Mouse (Mus musculus): ENCODE data around the gene Rad9a. TPM values are rescaled to one million over a fixed set of nuclear protein-coding genes. Genes with fewer than 3 reads are reported as not detected.
A peak's percentile ranks its signal among the peaks of the same experiment; 100 is the strongest.

Rad9a gene
- total RNA-seq, 2 experiments from 2014 or later, result 15.7 to 23.2 TPM

DNA sequence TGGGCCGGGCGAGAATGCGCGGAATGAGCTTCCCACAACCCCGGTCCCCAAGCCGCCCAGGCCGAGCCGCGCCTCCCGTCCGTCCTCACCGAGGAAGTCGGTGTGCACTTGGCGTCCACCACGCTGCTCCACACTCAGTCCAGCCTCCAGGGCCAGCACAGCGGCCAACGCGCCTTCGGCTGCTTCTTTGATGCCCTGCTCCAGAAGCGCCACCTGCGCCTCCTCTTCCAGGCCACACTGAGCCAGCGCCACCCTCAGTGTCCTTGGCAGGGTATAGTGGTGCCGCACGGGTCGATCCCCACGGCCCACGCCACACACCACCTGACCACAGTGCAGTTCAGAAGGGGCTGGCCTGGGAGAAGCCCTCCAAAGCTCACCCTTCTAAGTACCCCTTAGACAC is 31.7 kb downstream of the Rad9a start:
- ATAC-seq (replicated peaks; ENCODE audit: low FRiP score, poor library complexity, severe bottlenecking), result no peak; the same call in 1 of the 2 replicates

- ATAC-seq (replicated peaks; ENCODE audit: low FRiP score, poor library complexity, severe bottlenecking), result peak; percentile 94
Observed at GRCm38 (mm10) chr19:4169378-4169784, 32.1 kb downstream of the Rad9a start.

DNA sequence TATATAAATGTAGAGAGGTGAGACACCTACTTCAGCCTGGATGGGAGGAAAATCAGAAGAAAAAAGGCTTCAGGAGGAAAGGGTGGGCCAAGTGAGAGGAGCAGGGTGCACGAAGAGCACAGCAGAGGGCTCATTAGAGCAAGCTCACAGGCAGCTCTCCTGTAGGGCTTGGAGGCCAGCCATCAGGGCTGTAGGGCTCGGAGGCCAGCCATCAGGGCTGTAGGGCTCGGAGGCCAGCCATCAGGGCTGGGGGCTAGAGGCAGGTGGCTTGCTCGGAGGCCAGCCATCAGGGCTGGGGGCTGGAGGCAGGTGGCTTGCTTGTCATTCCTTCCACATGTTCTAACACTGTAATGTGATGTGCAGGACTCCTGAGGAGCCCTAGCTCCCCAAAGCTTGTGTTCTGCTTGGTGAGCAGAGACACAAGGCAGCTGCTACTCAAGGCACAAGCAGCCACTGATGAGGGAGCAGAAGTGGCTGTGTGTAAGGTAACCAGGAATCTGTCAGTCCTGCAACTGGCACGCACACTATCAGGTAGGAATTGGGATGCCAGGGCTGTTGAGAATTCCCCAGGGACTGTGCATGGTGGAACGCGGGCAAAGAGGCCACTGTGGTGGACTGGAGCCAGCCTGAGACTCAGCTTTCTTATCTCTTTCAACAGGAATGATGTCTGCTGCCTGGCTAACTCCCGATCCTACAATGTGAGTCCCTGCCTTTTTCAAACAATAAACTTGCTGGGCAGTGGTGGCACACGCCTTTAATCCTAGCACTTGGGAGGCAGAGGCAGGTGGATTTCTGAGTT is 34.6 kb downstream of the Rad9a start:
- no peak for ATAC-seq (replicated peaks; ENCODE audit: low FRiP score, poor library complexity, severe bottlenecking)

DNA sequence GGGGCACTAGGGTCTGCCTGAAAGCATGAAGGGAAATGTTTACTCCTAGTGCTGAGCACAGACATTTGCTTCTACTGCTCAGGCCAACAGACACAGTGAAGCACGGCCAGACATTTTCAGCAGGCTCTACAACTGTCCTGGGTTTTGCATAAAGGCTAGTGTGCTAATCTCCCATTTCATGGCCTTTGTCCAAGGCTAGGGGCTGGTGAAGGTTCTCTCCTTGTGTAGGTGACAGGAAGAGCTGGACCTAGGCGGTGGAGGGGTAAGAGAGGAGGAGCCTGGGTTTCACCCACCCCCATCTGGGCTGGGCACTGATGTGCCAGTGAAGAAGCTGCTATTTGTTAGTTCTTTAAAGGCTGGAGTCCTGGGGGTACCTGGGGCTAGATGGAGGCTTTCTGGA is 36.7 kb downstream of the Rad9a start:
- no peak for ATAC-seq (replicated peaks; ENCODE audit: low FRiP score, poor library complexity, severe bottlenecking)

GRCm38 (mm10) chr19:4164100-4164499 is 37.4 kb downstream of the Rad9a start:
- ATAC-seq (replicated peaks; ENCODE audit: low FRiP score, poor library complexity, severe bottlenecking), result no peak

- no peak for ATAC-seq (replicated peaks; ENCODE audit: low FRiP score, poor library complexity, severe bottlenecking)
Observed at GRCm38 (mm10) chr19:4163543-4163887, 37.9 kb downstream of the Rad9a start.

DNA sequence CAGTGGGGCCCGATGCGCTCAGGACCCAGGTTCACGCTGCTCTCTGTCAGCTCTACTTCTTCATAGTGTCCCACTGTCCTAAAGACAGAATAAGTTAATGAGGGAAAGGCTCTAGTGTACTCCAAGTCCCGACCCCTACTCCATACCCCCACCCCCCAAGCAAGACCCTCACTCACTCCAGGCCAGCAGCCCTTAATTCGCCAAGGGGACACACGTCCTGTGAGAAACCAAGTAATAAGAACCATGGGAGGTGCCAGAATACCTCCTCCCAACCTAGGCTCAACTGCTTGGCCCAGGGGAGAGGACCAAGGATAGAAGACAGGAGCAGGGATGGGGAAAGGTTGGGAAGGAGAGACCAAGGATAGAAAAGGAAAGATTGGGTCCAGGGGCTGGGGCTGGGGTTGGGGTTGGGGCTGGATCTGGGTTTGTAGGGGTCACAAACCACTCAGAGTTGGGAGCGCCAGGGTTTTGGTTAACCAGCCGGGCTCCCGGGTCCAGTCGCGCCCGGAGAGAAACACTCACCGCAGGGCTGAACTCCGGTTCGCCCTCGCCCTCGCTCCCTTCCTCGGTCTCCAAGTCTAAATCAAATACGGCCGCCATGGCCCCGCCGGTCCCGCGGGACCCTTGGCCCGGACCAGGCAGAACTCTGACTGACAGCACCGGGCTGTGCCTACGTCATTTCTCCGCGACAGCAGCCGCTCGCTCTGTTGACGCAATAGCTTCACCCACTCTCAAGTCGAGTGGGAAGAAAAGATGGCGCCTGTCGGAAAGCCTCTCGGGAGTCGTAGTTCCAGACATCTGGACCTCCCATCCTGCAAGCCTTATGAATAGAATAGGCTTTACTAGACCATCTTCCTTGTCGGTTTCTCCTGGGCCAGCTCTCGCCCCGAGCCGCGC is 38.6 kb downstream of the Rad9a start, which contains the start of gene Rps6kb2:
TSS of gene Rps6kb2 (minus strand) at position 709 of the 897 bp plus-strand sequence.
- peak; percentile 85 for ATAC-seq (replicated peaks; ENCODE audit: low FRiP score, poor library complexity, severe bottlenecking)

GRCm38 (mm10) chr19:4159049-4159448 is 42.4 kb downstream of the Rad9a start:
- no peak for ATAC-seq (replicated peaks; ENCODE audit: low FRiP score, poor library complexity, severe bottlenecking)

- ATAC-seq (replicated peaks; ENCODE audit: low FRiP score, poor library complexity, severe bottlenecking), result no peak
Observed at GRCm38 (mm10) chr19:4156771-4157170, 44.7 kb downstream of the Rad9a start.

GRCm38 (mm10) chr19:4156073-4156579 is 45.3 kb downstream of the Rad9a start:
- ATAC-seq (replicated peaks; ENCODE audit: low FRiP score, poor library complexity, severe bottlenecking), result no peak

GRCm38 (mm10) chr19:4155223-4156072 is 46.0 kb downstream of the Rad9a start:
- ATAC-seq (replicated peaks; ENCODE audit: low FRiP score, poor library complexity, severe bottlenecking), result no peak

GRCm38 (mm10) chr19:4154437-4155222 is 46.8 kb downstream of the Rad9a start:
- no peak for ATAC-seq (replicated peaks; ENCODE audit: low FRiP score, poor library complexity, severe bottlenecking)

DNA sequence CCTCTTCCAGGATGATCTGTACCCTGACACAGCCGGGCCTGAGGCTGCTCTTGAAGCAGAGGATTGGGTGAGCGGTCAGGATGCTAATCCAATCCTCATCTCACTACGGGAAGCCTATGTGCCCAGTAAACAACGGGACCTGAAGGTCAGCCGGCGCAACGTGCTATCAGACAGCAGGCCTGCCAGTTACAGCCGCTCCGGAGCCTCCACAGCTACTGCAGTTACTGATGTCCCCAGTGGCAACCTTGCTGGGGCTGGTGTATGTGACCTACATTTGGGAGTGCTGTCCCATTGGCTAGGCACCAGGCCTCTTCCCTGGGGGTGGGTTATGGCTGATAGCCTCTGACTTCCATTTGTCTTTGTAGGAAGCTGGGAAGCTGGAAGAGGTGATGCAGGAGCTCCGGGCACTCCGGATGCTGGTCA is 48.2 kb downstream of the Rad9a start, which contains the start of gene Ptprcap:
TSS of gene Ptprcap (plus strand) at position 373 of the 423 bp plus-strand sequence.
- no peak for ATAC-seq (replicated peaks; ENCODE audit: low FRiP score, poor library complexity, severe bottlenecking)

GRCm38 (mm10) chr19:4152445-4153231 is 48.8 kb downstream of the Rad9a start:
- no peak for ATAC-seq (replicated peaks; ENCODE audit: low FRiP score, poor library complexity, severe bottlenecking)

GRCm38 (mm10) chr19:4151898-4152297 is 49.6 kb downstream of the Rad9a start:
- no peak for ATAC-seq (replicated peaks; ENCODE audit: low FRiP score, poor library complexity, severe bottlenecking)

DNA sequence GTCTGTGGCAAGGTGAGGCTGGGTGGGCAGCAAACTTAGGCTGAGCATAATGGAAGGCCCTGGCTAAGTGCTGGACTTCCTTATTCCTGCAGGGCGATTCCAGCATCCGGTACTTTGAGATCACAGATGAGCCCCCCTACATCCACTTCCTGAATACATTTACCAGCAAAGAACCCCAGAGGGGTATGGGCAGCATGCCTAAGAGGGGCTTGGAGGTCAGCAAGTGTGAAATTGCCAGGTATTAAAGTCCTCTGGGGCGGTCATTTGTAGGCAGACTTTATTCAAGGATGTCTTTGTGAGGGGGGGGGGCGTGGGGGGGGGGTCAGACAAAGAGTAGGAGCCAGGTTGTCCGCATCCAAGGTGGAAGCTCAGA is 50.0 kb downstream of the Rad9a start:
- ATAC-seq (replicated peaks; ENCODE audit: low FRiP score, poor library complexity, severe bottlenecking), result no peak

GRCm38 (mm10) chr19:4150567-4151487 is 50.6 kb downstream of the Rad9a start:
- no peak for ATAC-seq (replicated peaks; ENCODE audit: low FRiP score, poor library complexity, severe bottlenecking)
